Comparison of ENCODE assay signal across 24 mouse cellular contexts in the genomic region with DNA sequence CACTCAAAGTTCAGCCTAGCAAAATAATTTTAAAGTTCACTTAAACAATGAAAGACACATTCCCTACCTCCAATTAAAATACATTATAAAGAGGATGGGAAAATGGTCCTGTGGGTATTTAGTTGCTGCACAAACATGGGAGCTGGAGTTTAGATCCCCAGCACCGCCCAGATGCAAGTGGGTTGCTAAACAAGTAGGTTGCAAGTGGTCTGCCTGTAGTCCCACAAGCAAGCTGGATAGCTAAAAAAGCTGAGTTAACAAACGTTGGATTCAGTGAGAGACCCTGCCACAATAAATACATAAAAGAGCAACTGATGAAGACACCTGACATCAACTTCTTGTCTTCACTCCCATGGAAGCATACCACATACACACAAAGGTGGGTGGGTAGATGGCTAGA. TPM values are rescaled to one million over a fixed set of nuclear protein-coding genes. Genes with fewer than 3 reads are reported as not detected.
DNase-seq lines count a peak whose midpoint lies in the region; ATAC-seq and TF ChIP-seq lines count a peak whose summit lies in the region.
"Had no signal": no experiment of that assay in that cellular context is flagged by ENCODE, and none has a peak within 500 bp of the region (broad histone marks: within the 10 kb centered on the region; RNA-seq: fewer than 3 reads in every experiment).

No protein-coding gene starts in this region.

- ATAC-seq in intestine, embryonic 14.5 days (replicated peaks; ENCODE audit: low FRiP score, low TSS enrichment, low read depth), result no peak
- no peak for ATAC-seq in intestine, postnatal 0 days
- ATAC-seq in limb, embryonic 11.5 days (ENCODE audit: insufficient number of reproducible peaks, low FRiP score, low TSS enrichment, low read depth), result no peak
- ATAC-seq: forebrain, embryonic 14.5 days; inflammation-experienced regulatory T-cells, adult 6 months; midbrain, embryonic 13.5 days had no signal

- TF ChIP-seq CTCF in intestine, postnatal 0 days (IDR thresholded peaks at IDR 0.05; ENCODE audit: low read depth), result no peak

- H3K4me2 ChIP-seq in intestine, embryonic 14.5 days (ENCODE audit: low read length), result no peak overlapping the region
- no peak overlapping the region for H3K4me2 ChIP-seq in intestine, postnatal 0 days (replicated peaks; ENCODE audit: low read depth)
- no peak overlapping the region for H3K4me2 ChIP-seq in limb, embryonic 11.5 days (ENCODE audit: low read depth, severe bottlenecking)
- H3K4me2 ChIP-seq: embryonic facial prominence, embryonic 13.5 days; hindbrain, embryonic 13.5 days; lung, embryonic 15.5 days; midbrain, embryonic 13.5 days had no signal

- H3K4me1 ChIP-seq in intestine, embryonic 14.5 days (replicated peaks; ENCODE audit: control insufficient read depth, insufficient read depth, low read length), result no peaks in the 10 kb centered on the region
- H3K4me1 ChIP-seq in intestine, postnatal 0 days (replicated peaks; ENCODE audit: control insufficient read depth, insufficient read depth, low read length), result no peaks in the 10 kb centered on the region
- H3K4me1 ChIP-seq in limb, embryonic 11.5 days (ENCODE audit: control insufficient read depth, insufficient read depth, low read length), result no peaks in the 10 kb centered on the region
- H3K4me1 ChIP-seq: embryonic facial prominence, embryonic 13.5 days; hindbrain, embryonic 13.5 days; lung, embryonic 15.5 days; midbrain, embryonic 13.5 days had no signal

- WGBS in intestine, embryonic 14.5 days, result 70% methylated on average over 2 of the region's 2 CpGs
- WGBS in intestine, postnatal 0 days, result 66% methylated on average over 2 of the region's 2 CpGs
- WGBS in limb, embryonic 11.5 days, result 74% methylated on average over 2 of the region's 2 CpGs

- no peak overlapping the region for H3K27ac ChIP-seq in intestine, embryonic 14.5 days (ENCODE audit: low read depth)
- H3K27ac ChIP-seq in intestine, postnatal 0 days (ENCODE audit: low read depth, low read length), result no peak overlapping the region
- no peak overlapping the region for H3K27ac ChIP-seq in limb, embryonic 11.5 days (replicated peaks; ENCODE audit: low read depth, low read length)
- H3K27ac ChIP-seq: embryonic facial prominence, embryonic 13.5 days; hindbrain, embryonic 13.5 days; lung, embryonic 15.5 days; macrophage; midbrain, embryonic 13.5 days had no signal

- H3K36me3 ChIP-seq in intestine, embryonic 14.5 days (ENCODE audit: control insufficient read depth, insufficient read depth, low read length), result no peaks in the 10 kb centered on the region
- H3K36me3 ChIP-seq in intestine, postnatal 0 days (ENCODE audit: control insufficient read depth, insufficient read depth), result no peaks in the 10 kb centered on the region
- H3K36me3 ChIP-seq in limb, embryonic 11.5 days (ENCODE audit: control insufficient read depth, insufficient read depth, low read length), result no peaks in the 10 kb centered on the region
- H3K36me3 ChIP-seq: embryonic facial prominence, embryonic 13.5 days; hindbrain, embryonic 13.5 days; lung, embryonic 15.5 days; midbrain, embryonic 13.5 days had no signal

- H3K9ac ChIP-seq in intestine, embryonic 14.5 days (ENCODE audit: low read length), result no peak overlapping the region
- no peak overlapping the region for H3K9ac ChIP-seq in intestine, postnatal 0 days (ENCODE audit: low read depth, low read length)
- no peak overlapping the region for H3K9ac ChIP-seq in limb, embryonic 11.5 days (ENCODE audit: low read length)
- H3K9ac ChIP-seq: embryonic facial prominence, embryonic 13.5 days; hindbrain, embryonic 13.5 days; lung, embryonic 15.5 days; midbrain, embryonic 13.5 days had no signal

- DNase-seq in intestine, embryonic 14.5 days (ENCODE audit: low spot score), result peak; percentile 41
- DNase-seq in spleen, postnatal 4 days (ENCODE audit: low spot score in 2 of 2), result peak; percentile 6 to 51
- no peak for DNase-seq in spleen, postnatal 36 days (ENCODE audit: low spot score in 2 of 2)
- peak; percentile 22 for DNase-seq in MEL-GATA-1-ER (ENCODE audit: extremely low read depth, low read depth)
- peak; percentile 19 for DNase-seq in limb, embryonic 11.5 days (ENCODE audit: low spot score)
- DNase-seq in gastrocnemius, adult 8-10 months (ENCODE audit: low spot score in 2 of 2), result no peak
- DNase-seq in right cerebral cortex, adult 18-20 months, result no peak
- DNase-seq: adrenal gland, adult 8-10 months; B cell, adult 2 months; cerebellum, adult 8-10 months; gastrocnemius, postnatal 14 days; heart, postnatal 10 days; right cerebral cortex, postnatal 14 days; thymus, postnatal 36 days had no signal

- no peaks in the 10 kb centered on the region for H3K27me3 ChIP-seq in intestine, embryonic 14.5 days (replicated peaks; ENCODE audit: control insufficient read depth, insufficient read depth, low read length)
- no peaks in the 10 kb centered on the region for H3K27me3 ChIP-seq in intestine, postnatal 0 days (replicated peaks; ENCODE audit: control insufficient read depth, insufficient read depth, low read length)
- H3K27me3 ChIP-seq in limb, embryonic 11.5 days (ENCODE audit: control insufficient read depth, insufficient read depth, low read length), result no peaks in the 10 kb centered on the region
- H3K27me3 ChIP-seq: embryonic facial prominence, embryonic 13.5 days; hindbrain, embryonic 13.5 days; lung, embryonic 15.5 days; midbrain, embryonic 13.5 days had no signal

- no peaks in the 10 kb centered on the region for H3K9me3 ChIP-seq in intestine, embryonic 14.5 days (ENCODE audit: control insufficient read depth, low read length)
- H3K9me3 ChIP-seq in intestine, postnatal 0 days (ENCODE audit: control insufficient read depth), result no peaks in the 10 kb centered on the region
- no peaks in the 10 kb centered on the region for H3K9me3 ChIP-seq in limb, embryonic 11.5 days (ENCODE audit: control insufficient read depth, low read length)
- H3K9me3 ChIP-seq: embryonic facial prominence, embryonic 13.5 days; hindbrain, embryonic 13.5 days; lung, embryonic 15.5 days; midbrain, embryonic 13.5 days had no signal

- no peak overlapping the region for H3K4me3 ChIP-seq in intestine, embryonic 14.5 days (ENCODE audit: low read depth, low read length)
- no peak overlapping the region for H3K4me3 ChIP-seq in intestine, postnatal 0 days (ENCODE audit: low read depth, low read length)
- H3K4me3 ChIP-seq in limb, embryonic 11.5 days (ENCODE audit: low read depth, low read length), result no peak overlapping the region
- H3K4me3 ChIP-seq: embryonic facial prominence, embryonic 13.5 days; hindbrain, embryonic 13.5 days; lung, embryonic 15.5 days; midbrain, embryonic 13.5 days; myocyte had no signal

RNA-seq across cellular contexts. Expression of a gene that starts 49.3 kb away (rescaled TPM):
- polyA plus RNA-seq in intestine, embryonic 14.5 days (2014; fragmentation: Nextera tagmentation; extraction: Ambion mirVana), result 0.35 TPM in 1 of 2 replicates, not detected in the other
- polyA plus RNA-seq in intestine, postnatal 0 days (2015; fragmentation: Nextera tagmentation; extraction: Ambion mirVana), result 0.13 TPM in 1 of 2 replicates, not detected in the other
- 0.08 and 0.14 TPM in 2 replicates for polyA plus RNA-seq in limb, embryonic 11.5 days (2014; fragmentation: Nextera tagmentation; extraction: Ambion mirVana)
- total RNA-seq in gastrocnemius, adult 8-10 months (2022), result under 1 TPM in 3 of 4 experiments, not detected in 1; 0.07 to 0.19 (median 0.11) TPM
- total RNA-seq: heart, postnatal 10 days had no signal
- polyA plus RNA-seq: liver, adult 2 months; macrophage; myocyte had no signal

Comparison
In these comparisons a context has a peak if more than half of its experiments do, and no peak if none do; other contexts are left out.
1. DNase-seq: peak in intestine, embryonic 14.5 days (single experiment), spleen, postnatal 4 days (2 of 2), MEL-GATA-1-ER (single experiment) and limb, embryonic 11.5 days (single experiment); none in spleen, postnatal 36 days (0 of 2), gastrocnemius, adult 8-10 months (0 of 2) and right cerebral cortex, adult 18-20 months (single experiment).